Mouse (Mus musculus) brain, adult 10 weeks (tissue): ENCODE data around the gene Clspn. TPM values are rescaled to one million over a fixed set of nuclear protein-coding genes. Genes with fewer than 3 reads are reported as not detected.

Source experiments
- polyA plus RNA-seq: library from polyadenylated mRNA; stranded (reverse); fragments of 350-450 nt; fragmentation: Illumina TruSeq; extraction: RNeasy Lipid Tissue Mini Kit (QIAGEN cat#74804); gene quantifications from one replicate; pipeline ENCODE4 v1.2.3, GENCODE M21; 2015; ENCODE audit warnings: low read depth, low replicate concordance

The Clspn gene
- 2.7 TPM for polyA plus RNA-seq

GRCm38 (mm10) chr4:126556809-126557711 is at the start of gene Clspn:
Gene Clspn, plus strand, starts transcription at chr4:126556935.

GRCm38 (mm10) chr4:126532827-126533728 is 23.7 kb upstream of the Clspn start, which contains the start of gene Ago4:
Gene Ago4, minus strand, starts transcription at chr4:126533472.

GRCm38 (mm10) chr4:126609606-126610181 is 53.0 kb downstream of the Clspn start, which contains the start of gene 5730409E04Rik:
Gene 5730409E04Rik, plus strand, starts transcription at chr4:126609818.

Other genes with a start within 250 kb of the Clspn start
- 29.6 TPM for gene Adprhl2, start 235.2 kb upstream of the Clspn start, polyA plus RNA-seq
- gene Tekt2, start 231.2 kb upstream of the Clspn start, polyA plus RNA-seq = 3.8 TPM
- gene Ago3, start 127.4 kb upstream of the Clspn start, polyA plus RNA-seq = 12.3 TPM
- gene Ago1, start 88.4 kb upstream of the Clspn start, polyA plus RNA-seq = 30.6 TPM
- gene Ago4, start 23.5 kb upstream of the Clspn start, polyA plus RNA-seq = 5.9 TPM
- 93.5 TPM for gene 5730409E04Rik, start 52.9 kb downstream of the Clspn start, polyA plus RNA-seq
- gene Psmb2, start 120.7 kb downstream of the Clspn start, polyA plus RNA-seq = 189 TPM
- not detected for gene Tfap2e, start 179.3 kb downstream of the Clspn start, polyA plus RNA-seq
- gene Ncdn, start 196.5 kb downstream of the Clspn start, polyA plus RNA-seq = 829 TPM
- gene AU040320, start 196.6 kb downstream of the Clspn start, polyA plus RNA-seq = 39.1 TPM